Mouse (Mus musculus) gonadal fat pad, adult 2 months (tissue): ENCODE results near the gene Llcfc1. TPM values are rescaled to one million over a fixed set of nuclear protein-coding genes. Genes with fewer than 3 reads are reported as not detected.

Experiments used
- DNase-seq: peaks from one replicate; pipeline ENCODE4 v3.0.0-alpha.2; 2012; ENCODE audit warnings: low read depth
- polyA plus RNA-seq: library from polyadenylated mRNA; depleted of rRNA; stranded (reverse); fragments of >200 nt; gene quantifications from 2 replicates; pipeline ENCODE4 v1.2.3, GENCODE M21; 2012; rRNA removed

Llcfc1 gene
- polyA plus RNA-seq = 2.7 and 2.8 TPM in 2 replicates

DNA sequence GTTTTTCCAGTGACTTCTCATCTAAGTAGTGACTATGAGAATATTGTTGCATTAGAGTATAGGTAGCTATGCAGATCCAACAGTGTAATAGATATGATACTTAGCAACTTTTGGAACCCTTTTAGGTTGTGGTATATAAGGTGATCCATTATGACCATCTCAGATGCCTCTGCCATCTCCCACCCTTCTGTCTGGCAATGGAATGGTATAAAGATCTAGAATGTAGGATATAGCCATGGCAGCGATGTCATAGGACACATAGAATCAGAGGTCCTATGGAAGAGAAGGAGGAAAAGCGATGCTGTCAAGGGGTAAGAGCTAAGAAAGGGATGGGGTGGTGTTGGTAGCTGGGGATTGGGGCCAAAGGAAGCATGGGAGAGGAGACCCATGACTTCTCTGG lies at the start of gene Llcfc1:
Gene Llcfc1 (plus strand): TSS at position 301 of the 400 bp plus-strand sequence.
- no peak for DNase-seq

DNA sequence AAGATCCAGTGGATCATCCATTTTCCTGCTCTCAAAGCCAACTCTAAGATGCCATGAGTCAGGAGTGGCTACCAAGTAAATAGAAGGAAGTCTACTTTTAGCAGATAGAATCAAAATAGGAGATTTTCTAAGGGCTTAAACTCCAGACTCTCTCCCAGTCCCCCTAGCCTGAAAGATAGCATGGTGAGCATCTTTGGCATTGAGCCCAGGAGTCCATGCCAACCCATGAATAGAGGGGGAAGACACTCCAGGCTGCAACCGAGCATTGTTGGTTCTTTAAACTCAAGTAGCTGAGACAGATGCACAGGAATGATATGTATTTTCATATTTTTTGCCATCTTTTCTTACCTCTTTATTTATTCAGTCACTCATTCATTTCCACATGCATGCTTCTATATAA lies 49.0 kb upstream of the Llcfc1 start:
- DNase-seq = no peak

DNA sequence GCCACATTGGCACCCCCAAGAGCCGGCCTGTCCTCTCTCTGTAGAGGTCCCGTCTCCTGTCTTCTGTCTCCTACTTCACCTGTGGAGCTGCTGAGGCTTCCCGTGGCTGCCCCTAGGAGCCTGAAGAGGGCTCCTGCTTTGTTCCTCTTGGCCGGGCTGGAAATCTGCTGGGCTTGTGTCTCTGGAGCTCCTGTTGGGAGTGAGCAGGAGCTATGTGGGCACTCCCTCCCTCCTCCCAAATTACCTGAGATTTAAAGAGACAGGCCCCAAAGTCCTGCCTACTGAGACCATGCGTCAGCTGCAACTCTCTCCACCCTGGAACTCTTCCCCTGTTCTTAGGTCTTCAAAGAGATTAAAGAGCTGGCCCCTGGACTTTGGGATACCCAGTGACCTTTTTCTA lies 48.1 kb upstream of the Llcfc1 start, which contains the start of gene Trpv6:
Gene Trpv6 (minus strand): TSS at position 228 of the 400 bp plus-strand sequence.
- no peak for DNase-seq

DNA sequence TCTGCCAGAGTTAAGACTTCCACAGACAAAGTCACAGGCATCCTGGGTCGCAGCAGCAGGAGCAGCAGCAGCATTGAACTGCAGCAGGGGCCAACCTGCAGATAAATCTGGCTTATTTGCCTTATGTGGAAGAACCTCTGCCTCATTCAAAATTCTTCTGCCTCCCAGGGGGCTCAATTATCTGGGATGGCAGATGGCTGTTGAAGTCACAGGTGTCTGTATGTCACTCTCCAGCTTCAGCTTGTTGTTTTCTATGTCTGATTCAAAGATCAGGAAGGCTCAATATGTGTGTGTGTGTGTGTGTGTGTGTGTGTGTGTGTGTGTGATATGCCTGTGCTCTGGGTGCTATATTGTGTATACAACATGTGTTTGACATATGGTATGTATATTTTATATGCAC lies 46.8 kb upstream of the Llcfc1 start:
- DNase-seq = no peak

DNA sequence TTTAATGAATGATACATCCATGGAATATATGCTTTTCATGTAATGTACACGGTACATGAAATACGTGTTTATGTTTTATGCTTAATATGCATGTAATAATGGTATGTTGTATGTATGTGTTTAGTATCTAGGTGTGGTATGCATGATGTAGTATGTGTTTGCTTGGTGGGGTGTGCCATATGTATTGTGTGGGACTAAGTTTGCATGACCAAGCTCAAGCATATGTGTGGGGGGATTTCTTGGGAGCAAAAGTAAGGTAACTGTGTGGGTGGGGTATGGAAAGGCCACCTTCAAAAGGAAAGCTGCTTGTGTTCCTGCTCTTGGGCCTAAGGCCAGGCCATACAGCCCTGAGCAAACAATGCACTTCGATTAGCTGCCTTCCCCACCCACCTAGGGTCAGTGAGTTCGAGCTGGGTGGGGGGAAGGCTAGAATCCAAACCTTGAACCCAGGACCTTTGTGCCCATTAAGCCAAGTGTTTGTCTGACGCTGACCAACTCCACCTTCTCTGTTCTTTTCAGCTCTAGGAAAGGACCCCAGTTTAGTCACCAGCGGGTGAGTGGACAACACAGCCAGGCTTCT lies 46.2 kb upstream of the Llcfc1 start:
- DNase-seq = no peak

DNA sequence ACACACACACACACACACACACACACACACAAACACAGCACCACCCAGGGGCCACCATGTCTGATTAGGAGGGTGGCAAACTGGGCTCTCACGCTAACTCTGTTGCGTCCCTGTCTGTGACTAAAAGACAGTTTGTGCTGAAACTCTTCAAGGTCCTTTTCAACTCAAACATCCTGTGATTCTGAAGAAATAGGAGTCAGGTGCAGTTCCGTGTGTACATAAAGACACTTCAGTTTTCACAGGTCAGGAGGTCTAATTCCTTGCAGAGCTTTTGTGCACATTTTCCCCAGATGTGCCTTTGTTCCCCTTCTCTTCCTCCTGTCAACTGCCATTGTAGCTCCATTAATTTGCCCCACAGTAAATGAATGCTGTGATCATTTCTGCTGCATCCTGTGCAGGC lies 43.8 kb upstream of the Llcfc1 start:
- no peak for DNase-seq

DNA sequence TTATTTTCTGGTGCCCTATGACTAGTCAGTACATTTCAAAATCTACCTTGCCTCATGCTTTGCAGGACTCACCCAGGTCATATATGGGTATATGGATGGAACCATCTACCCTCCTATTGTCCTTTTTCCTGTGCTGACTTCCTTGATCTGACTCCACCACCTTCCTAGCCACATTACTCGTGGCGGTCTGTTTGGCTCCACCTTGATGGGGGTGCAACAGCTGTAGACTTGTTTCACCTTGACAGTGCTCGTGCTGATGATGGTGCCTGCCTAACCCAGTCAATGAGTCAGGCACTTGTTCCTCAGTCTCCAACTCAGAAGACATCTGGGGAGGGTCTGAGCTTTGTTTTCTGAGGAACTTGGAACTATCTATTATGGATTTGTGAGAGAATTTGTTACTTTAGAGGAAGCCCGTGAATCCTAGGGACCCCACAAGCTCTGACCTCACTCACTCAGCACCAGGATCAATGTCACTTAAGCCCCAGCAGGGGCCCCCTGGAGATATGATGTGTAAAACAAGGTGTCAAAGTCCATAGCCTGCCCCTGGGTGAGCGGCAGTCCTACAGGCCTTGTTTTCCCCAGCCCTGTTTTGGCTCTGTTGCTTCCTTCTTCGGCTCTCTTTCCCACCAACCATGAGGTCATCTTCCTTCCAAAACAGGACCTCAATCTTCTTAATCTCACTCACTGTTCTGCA lies 42.9 kb upstream of the Llcfc1 start:
- DNase-seq = no peak

DNA sequence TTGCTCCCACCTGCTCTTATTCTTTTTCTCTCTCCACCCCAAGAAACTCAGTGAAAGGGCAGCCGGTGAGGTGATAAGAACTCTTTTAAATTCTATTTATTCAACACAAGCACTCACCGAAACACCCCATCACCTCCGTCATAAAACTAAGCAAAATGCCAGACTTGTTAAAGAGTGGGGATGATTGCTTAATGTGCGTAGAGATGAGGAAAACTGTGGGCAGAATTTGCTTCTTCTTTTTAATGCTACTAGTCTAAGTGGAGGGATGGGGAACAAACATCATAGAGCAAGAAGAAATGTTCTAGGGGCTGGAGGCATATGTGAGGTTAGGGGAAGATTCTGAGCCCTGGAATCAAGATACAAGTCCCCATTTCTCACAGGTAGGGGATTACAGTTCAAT lies 41.5 kb upstream of the Llcfc1 start:
- no peak for DNase-seq

DNA sequence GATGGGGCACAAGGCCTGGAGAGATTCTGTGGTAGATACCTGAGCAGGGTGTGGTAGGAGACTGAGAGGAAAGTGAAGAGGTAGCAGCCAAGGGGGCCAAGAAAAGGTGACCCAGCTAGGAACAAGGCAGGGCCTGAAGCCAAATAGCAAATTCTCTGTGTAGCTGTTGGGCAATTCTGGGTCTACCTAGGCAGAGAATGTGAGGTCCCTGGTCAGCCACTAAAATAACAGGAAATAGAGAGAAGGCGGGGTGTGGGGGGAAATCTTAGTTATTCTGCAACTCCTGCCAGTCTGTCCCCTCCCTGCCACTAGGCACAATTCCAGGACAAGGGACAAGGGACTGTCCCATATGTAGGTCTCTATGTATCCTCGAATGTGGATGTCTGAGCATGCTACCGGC lies 41.0 kb upstream of the Llcfc1 start:
- DNase-seq = no peak

DNA sequence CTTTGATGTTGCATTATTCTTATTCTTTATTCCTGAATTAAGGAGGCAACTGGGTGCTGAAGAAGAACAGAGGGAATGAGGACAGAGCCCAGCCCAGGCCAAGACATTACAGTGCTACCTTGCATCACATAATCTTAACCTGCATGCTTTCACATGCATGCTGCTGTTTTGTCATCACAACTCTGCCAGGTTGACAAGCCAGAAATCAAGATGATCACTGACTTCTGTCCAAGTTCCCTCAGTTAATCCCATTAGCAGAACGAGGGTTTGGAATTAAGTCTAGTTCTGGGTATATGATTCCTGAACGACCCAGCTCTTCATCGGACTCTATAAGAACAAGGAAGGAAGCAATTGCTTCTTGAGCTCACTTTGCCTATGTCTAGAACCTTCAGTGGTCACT lies 38.0 kb upstream of the Llcfc1 start:
- peak; percentile 61 for DNase-seq

DNA sequence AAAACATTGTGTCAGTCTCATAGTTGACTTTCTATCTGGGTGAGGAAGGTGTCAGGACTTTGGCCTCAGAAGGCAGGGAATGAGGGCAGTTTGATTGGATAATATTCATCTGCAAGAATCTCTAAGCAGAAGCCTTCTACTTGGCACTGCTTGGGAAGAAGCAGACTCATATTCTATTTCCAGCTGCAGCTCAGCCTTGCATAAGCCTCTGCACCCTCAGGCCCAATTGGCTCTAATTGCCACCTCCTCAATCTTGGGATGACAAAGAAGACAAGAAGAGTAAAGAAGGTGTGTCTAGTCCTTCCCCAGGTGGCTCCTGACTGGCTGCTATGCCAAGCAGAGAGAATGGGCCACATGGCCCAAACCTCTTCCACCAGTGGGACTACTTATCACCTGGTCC lies 37.6 kb upstream of the Llcfc1 start:
- peak; percentile 67 for DNase-seq

DNA sequence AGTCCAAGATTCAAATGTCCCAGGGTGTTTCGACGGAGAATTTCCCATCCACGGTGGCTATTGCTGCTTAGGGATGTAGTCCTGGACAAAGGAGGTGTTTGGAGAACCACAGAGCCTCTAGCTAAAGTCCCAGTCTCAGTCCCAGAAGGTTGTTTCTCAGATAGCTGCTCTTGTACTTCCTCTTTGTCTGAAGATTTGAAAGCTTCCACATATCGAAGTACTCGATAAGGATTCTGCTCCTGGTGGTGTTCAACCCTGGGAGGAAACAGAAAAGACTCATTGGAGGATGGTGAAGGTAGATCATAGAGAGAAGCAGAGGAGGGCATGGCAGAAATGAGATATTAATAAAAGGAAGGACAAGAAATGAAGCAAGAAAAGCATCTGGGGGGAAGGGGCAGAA lies 31.1 kb upstream of the Llcfc1 start:
- DNase-seq = no peak

DNA sequence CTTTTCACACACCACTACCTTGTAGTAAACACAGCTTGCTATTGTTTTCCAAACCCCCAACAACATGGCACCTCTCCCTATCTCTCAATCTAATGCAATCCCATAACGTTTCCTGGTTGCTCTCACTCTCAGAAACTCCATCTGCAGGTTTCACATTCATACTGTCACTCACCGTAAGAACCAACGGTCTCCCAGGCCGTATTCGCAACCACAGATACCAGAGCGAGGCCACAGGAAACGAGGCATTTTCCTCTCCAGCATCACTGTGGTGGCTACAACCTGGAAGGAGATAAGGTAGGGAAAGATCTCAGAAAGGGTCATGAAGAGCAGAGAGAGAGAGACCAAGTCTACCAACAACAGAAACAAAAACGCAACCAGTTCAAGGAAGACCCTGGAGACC lies 29.6 kb upstream of the Llcfc1 start:
- no peak for DNase-seq

DNA sequence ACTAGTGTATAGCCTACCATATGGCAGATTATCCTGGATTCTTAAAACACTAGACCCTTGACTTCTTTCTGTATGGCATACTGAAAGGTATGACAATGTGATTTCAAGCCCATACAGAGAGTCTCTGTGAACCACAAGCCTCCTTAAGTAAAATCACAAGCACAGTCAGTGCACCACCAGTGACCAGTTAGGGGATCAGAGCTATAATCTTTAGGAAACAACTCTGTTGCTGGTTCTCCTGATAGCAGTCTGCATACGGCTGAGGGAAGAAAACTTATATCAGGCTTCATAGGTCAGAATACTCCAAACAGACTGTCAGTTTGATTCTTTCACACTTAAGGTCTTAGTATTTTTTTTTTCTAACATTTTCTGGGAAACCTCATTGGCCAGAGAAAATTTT lies 25.7 kb upstream of the Llcfc1 start:
- DNase-seq = no peak

DNA sequence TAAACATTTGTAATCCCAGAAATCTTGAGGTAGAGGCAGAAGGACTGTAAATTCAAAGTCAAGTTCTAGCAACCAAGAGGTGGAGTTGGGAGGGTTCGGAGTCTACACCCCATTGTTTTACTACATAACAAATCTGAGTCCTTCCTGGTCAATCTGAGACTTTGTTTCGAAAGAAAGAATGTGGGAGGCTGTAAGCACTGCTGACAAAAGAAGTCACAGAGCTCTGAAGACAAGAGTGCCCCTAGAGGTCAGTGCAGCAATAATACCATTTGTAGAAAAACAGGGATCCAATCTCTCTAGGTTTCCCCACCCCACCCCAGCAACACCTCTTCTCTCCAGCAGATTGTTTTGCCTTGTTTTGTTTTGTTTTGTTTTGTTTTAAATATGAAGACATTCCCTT lies 21.9 kb upstream of the Llcfc1 start:
- DNase-seq = no peak

DNA sequence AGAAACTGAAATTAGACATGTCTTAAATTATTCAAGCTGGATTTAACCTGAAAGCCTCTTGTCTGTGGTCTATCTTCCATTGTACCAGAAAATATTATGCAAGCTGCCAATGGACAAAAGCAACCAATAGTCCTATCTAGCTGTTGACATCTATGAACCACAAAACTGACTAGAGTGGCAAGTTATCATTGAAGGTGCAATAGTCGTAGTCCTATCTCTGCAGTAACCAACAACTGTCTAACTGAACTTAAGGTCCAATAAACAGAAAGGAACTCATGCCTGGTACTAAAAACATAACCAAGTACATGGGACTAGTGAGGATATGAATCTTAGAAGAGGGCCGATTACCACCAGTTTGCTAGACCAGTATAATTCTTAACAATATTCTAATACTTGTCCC lies 7.7 kb upstream of the Llcfc1 start:
- no peak for DNase-seq

DNA sequence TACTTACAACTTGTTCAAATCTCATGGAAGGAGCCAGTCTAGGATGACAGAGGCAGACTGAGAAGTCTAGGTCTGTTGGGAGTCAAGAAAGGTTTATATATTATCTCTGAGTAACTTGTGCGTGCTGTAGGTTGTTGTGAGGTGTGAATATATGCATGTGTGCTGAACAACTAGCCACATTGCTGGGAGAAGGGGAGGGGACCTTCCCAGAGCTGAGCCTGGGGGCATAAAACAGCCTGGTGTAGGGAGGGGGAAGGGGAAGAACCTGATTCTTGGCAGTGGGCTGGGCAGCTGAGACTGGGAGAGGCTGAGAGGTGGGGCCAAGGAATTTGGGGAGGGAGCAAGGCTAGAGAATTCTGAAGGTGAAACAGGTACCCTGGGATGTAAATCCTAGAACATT lies 3.6 kb upstream of the Llcfc1 start, which contains the start of gene Trpv5:
Gene Trpv5 (minus strand): TSS at position 101 of the 400 bp plus-strand sequence.
- no peak for DNase-seq

DNA sequence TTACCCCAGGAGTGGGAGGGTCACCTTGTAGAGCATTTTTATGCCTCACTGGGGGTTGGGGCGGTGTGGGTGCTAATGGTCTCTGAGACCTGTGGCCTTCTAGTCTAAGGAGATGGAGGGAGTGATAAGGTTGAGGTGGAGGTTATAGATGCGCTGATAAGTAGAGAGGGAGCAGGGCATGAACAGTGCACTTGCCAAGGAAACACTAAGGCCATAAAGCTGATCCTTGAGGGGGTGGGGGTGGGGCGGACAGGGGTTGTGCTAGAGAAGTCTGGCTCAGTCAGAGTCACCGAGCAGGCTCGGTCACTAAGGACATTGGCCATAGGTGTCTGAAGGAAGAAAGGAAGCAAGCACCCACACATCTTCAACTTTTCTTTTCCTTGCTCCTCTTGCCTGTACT lies 2.6 kb upstream of the Llcfc1 start:
- DNase-seq = no peak

DNA sequence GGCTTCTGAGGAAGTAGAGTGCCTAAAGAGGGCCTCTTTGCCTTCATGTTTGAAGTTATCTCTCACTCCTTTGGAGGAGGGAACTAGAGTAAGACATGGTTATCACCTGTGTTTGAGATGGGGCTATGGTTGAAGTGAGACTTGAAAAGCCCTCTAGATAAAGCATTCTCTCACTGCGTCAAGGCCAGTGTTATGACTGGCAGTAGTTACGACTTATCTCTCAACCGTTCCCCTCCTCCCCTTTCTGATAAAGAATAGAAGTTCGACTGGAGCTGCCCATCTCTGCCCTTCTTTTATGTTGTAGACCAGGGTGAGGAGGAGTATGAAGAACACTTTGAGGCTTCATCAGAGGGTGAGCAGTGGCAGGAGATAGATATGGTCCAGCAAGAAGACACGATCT lies 680 bp downstream of the Llcfc1 start:
- DNase-seq = no peak

DNA sequence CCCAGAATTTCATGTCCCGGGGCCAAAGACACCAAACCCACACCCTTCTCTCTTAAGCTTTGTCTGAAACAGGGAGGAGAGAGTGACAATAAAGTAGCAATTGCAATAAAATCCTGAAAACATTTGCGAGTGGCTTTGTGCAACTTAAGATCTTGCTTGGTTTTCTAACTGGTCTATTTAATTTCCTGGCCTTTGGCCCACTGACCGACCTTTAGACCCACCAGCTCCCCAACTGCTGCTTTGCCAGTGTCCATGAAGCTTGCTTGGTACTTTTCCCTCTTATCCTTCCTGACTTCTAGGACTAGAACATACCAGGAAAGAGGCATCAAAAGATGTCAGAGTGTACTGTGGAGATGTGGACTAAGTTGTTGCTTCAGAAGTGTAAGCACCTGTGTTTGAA lies 1.4 kb downstream of the Llcfc1 start:
- DNase-seq = no peak

DNA sequence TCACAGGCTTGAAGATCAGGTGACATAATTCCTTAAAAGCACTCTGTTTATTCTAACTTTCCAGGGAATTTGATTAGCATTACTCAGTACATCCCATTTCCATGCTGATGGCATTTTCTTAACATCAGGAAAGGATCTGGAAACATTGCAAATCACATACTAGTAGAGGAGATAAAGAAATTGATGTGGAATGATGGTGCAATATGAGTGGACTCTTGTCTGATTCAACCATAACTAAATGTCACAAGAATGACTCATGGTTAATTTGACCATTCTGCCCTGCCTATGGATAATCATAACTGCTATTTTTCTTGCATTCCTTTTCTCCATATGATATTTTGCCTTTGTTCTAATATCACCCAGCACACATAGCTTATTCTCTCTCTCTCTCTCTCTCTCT lies 8.0 kb downstream of the Llcfc1 start:
- DNase-seq = no peak

DNA sequence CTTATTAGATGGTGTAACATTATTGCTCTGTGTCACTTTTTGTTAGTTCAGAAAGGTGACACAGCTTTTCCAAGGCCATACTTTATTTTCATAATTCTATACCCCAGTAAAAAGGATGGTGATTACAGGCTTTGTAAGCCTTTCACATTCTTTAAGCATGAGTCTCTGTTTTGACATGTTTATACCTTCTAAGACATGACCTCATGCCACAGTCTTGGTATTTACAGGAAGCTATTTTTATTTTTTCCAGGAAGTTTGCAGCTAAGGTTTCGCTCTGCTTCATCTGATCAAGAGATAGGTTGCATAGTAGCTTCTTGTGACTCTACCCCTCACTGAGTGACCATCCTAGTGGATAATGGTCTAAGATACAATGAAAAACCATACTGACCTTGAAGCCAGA lies 10.2 kb downstream of the Llcfc1 start:
- no peak for DNase-seq

DNA sequence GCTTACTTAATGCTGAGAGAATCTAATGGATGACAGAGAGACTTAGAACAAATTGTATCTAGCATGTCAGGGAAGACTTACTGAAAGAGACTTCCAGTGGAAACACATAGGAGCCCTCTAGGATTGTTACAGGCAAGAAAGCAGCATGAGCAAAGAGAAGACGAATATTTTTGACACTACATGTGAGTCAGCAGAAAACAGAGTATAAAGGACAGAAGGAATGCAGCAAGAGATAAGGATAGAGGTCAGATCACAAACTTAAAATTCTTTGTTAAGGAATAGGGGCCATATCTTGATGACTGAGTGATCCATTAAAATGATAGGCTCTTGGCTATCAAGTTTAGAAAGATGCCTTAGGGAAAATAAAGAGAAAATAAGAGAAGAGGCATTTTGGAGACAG lies 17.0 kb downstream of the Llcfc1 start:
- DNase-seq = no peak

DNA sequence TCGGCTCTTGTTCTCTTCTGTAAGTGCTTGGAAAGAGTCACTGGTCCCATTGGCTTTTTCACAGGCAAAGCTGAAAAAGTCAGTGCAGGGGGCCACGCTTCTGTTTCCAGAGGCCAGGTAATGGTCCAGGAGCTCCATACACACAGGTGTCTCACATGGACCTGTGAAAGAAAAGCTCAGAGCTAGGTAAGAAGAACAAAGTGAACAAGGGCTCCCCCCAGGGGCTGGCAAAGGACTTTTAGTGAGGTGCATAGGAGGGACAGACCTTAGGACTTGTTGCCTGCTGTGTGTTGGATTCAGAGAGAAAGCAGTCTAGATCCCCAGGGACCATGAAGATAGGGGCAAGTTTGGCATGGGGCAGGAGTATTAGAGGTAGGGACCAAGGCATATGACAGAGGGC lies 18.7 kb downstream of the Llcfc1 start:
- DNase-seq = no peak
